Mouse (Mus musculus): ENCODE measurements at regions not wholly inside any gene's neighbourhood (a gene's known extent, or its start where the extent isn't known, plus 50 kb on each side); places are given as distances from the start of the nearest gene placed in this dataset.

- 71% methylated on average over 1 of the region's 1 CpGs for WGBS
- no peaks in the 10 kb centered on the region for H3K4me1 ChIP-seq (replicated peaks)
- H3K27me3 ChIP-seq (replicated peaks): no peaks in the 10 kb centered on the region
- ATAC-seq: no peak
- H3K4me3 ChIP-seq (replicated peaks): no peak overlapping the region
- H3K9ac ChIP-seq: no peak overlapping the region
- no peaks in the 10 kb centered on the region for H3K9me3 ChIP-seq
- no peak overlapping the region for H3K27ac ChIP-seq
- no peaks in the 10 kb centered on the region for H3K36me3 ChIP-seq
- H3K4me2 ChIP-seq (replicated peaks): no peak overlapping the region
Measured at GRCm38 (mm10) chr13:111031633-111032032, 223.2 kb upstream of the Actbl2 start.

DNA sequence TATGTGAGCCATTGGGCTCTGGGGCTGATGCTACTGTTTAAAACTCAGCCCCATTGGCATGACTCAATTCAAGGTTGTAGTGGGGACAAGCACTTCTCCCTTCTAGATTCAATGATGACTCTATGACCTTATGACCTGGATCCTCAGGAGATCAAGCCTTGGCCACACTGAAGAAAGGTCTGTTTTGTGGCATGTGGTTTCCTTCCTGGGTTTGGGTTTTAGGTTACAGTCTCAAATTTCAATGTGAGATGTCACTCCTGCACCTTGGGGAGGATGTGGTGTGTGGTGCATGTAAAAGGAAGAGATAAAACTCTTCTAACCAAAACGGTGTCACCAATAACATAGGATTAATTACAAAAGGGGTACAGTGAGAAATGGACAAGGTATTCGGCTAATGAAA is 211.2 kb upstream of the Actbl2 start:
- WGBS: 39% methylated on average over 2 of the region's 2 CpGs
- ATAC-seq: no peak
- no peak overlapping the region for H3K9ac ChIP-seq
- no peak overlapping the region for H3K27ac ChIP-seq
- H3K9me3 ChIP-seq: no peaks in the 10 kb centered on the region
- no peaks in the 10 kb centered on the region for H3K27me3 ChIP-seq (replicated peaks)
- no peaks in the 10 kb centered on the region; the same call in 1 of the 2 replicates for H3K4me1 ChIP-seq (replicated peaks)
- no peaks in the 10 kb centered on the region for H3K36me3 ChIP-seq
- H3K4me3 ChIP-seq (replicated peaks): no peak overlapping the region
- no peak overlapping the region for H3K4me2 ChIP-seq (replicated peaks)

- no peak overlapping the region for H3K4me2 ChIP-seq (replicated peaks)
- H3K36me3 ChIP-seq: no peaks in the 10 kb centered on the region
- peak; percentile 63; the same call in 1 of the 2 replicates for ATAC-seq
- H3K4me1 ChIP-seq (replicated peaks): no peaks in the 10 kb centered on the region; the same call in 1 of the 2 replicates
- no peak overlapping the region for H3K4me3 ChIP-seq (replicated peaks)
- H3K27ac ChIP-seq: no peak overlapping the region
- H3K9me3 ChIP-seq: no peaks in the 10 kb centered on the region
- no peaks in the 10 kb centered on the region for H3K27me3 ChIP-seq (replicated peaks)
- H3K9ac ChIP-seq: no peak overlapping the region
- 29% methylated on average over 10 of the region's 10 CpGs for WGBS
Measured at GRCm38 (mm10) chr13:111044328-111045002, 210.3 kb upstream of the Actbl2 start.

DNA sequence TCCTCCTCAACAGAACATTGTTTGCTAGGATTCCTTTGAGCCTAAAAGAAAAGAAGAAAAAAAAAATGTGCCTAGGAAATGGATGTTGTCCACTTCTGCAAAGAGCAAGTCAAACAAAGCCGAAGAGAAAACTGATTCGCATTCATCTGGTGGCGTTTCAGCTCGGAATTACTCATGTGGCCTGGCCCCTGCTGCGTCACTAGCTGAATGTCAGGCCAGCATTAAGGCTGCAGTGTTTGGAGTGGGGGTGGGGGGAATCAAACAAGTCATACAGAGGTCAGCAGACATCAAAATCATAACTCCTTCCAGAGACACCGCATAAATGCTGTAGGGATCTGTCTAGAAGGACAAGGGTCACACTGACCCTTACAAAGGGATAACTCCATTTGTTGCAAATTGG is 204.7 kb upstream of the Actbl2 start:
- Histone ChIP-seq H3K4me1 (replicated peaks) (no peaks in the 10 kb centered on the region), H3K4me3 (replicated peaks) (no peak overlapping the region), H3K4me2 (replicated peaks) (no peak overlapping the region), H3K27ac (no peak overlapping the region), H3K36me3 (no peaks in the 10 kb centered on the region), H3K9me3 (no peaks in the 10 kb centered on the region), H3K27me3 (replicated peaks) (no peaks in the 10 kb centered on the region), H3K9ac (no peak overlapping the region)
- no peak for ATAC-seq
- WGBS: 10% methylated on average over 6 of the region's 6 CpGs

- H3K27me3 ChIP-seq (replicated peaks): no peaks in the 10 kb centered on the region
- no peaks in the 10 kb centered on the region for H3K9me3 ChIP-seq
- no peak for ATAC-seq
- no peaks in the 10 kb centered on the region for H3K36me3 ChIP-seq
- no peak overlapping the region for H3K4me3 ChIP-seq (replicated peaks)
- 82% methylated on average over 2 of the region's 2 CpGs for WGBS
- no peaks in the 10 kb centered on the region for H3K4me1 ChIP-seq (replicated peaks)
- H3K27ac ChIP-seq: no peak overlapping the region
- no peak overlapping the region for H3K9ac ChIP-seq
- H3K4me2 ChIP-seq (replicated peaks): no peak overlapping the region
Measured at GRCm38 (mm10) chr13:111055817-111056216, 199.0 kb upstream of the Actbl2 start.

- H3K9ac ChIP-seq: no peak overlapping the region
- no peak for ATAC-seq
- H3K36me3 ChIP-seq: no peaks in the 10 kb centered on the region
- no peak overlapping the region for H3K27ac ChIP-seq
- H3K4me2 ChIP-seq (replicated peaks): no peak overlapping the region
- no peak overlapping the region for H3K4me3 ChIP-seq (replicated peaks)
- H3K27me3 ChIP-seq (replicated peaks): no peaks in the 10 kb centered on the region
- no peaks in the 10 kb centered on the region for H3K9me3 ChIP-seq
- 86% methylated on average over 2 of the region's 2 CpGs for WGBS
- H3K4me1 ChIP-seq (replicated peaks): no peaks in the 10 kb centered on the region
Measured at GRCm38 (mm10) chr13:111087753-111088152, 167.1 kb upstream of the Actbl2 start.

DNA sequence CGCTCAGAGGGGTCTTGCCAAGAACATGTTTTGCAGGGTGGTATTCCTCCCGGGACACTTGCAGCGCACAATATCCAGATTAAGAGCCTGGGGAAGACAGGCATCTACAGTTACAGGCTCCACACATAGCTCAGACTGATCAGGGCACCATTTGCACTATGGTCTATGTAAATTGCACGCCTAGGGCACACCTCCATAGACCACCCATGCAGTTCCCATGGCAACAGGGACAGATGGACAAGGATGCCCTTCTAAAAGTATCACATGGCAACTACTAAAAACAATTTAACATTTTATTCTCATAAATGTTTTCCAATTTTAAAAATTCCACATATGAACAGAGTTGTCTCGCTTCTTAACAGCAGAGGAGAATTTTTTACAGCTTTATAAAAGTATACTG is 158.7 kb upstream of the Actbl2 start:
- no peaks in the 10 kb centered on the region for H3K36me3 ChIP-seq
- no peak overlapping the region for H3K4me2 ChIP-seq (replicated peaks)
- 89% methylated on average over 5 of the region's 5 CpGs for WGBS
- H3K27me3 ChIP-seq (replicated peaks): no peaks in the 10 kb centered on the region
- no peak overlapping the region for H3K27ac ChIP-seq
- H3K4me3 ChIP-seq (replicated peaks): no peak overlapping the region
- H3K9me3 ChIP-seq: no peaks in the 10 kb centered on the region
- ATAC-seq: no peak
- no peaks in the 10 kb centered on the region for H3K4me1 ChIP-seq (replicated peaks)
- H3K9ac ChIP-seq: no peak overlapping the region

DNA sequence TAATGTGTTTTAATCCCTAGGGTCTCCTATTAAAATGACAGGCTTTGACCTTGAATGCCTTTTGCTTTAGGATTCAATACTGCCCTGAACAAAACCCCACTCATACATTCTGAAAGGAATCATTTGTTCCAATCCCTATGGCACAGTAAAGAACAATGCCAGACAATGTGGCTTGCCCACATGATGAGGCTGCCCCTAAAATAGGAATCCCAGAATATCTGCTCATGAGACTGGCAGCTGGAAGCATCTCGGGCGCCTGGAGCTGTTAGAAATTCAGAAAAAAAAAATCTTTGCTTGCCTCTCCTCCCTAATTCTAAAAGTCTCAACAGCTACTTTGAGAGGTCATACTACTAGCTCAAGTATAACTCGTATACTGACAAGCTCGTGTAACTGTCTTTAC is 157.5 kb upstream of the Actbl2 start:
- WGBS: 86% methylated on average over 4 of the region's 4 CpGs
- Histone ChIP-seq H3K4me3 (replicated peaks) (no peak overlapping the region), H3K9ac (no peak overlapping the region), H3K27me3 (replicated peaks) (no peaks in the 10 kb centered on the region), H3K27ac (no peak overlapping the region), H3K9me3 (no peaks in the 10 kb centered on the region), H3K4me2 (replicated peaks) (no peak overlapping the region), H3K4me1 (replicated peaks) (no peaks in the 10 kb centered on the region), H3K36me3 (no peaks in the 10 kb centered on the region)
- no peak for ATAC-seq

DNA sequence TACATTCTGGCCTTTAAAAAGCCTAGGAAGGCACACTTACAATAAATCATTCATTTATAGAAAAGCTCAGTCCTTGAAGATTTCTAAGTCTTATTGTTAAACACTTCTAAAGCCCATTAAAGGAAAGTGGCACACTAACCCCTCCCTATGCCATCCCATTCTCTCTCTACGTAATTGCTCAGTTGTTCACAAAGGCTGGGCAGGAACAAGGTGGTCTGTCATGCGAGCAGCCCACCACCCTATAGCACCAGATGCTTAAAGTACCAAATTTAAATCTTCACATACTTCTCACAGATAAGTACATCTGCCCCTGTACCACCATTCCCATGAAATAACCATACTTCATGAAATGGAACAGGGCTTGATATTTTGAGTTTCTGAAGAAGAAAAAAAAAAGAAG is 156.1 kb upstream of the Actbl2 start:
- no peak overlapping the region for H3K4me3 ChIP-seq (replicated peaks)
- H3K4me2 ChIP-seq (replicated peaks): no peak overlapping the region
- no peaks in the 10 kb centered on the region for H3K4me1 ChIP-seq (replicated peaks)
- no peak overlapping the region for H3K27ac ChIP-seq
- ATAC-seq: no peak
- H3K36me3 ChIP-seq: no peaks in the 10 kb centered on the region
- H3K9ac ChIP-seq: no peak overlapping the region
- H3K9me3 ChIP-seq: no peaks in the 10 kb centered on the region
- H3K27me3 ChIP-seq (replicated peaks): no peaks in the 10 kb centered on the region
- 85% methylated on average over 2 of the region's 2 CpGs for WGBS

GRCm38 (mm10) chr13:111099252-111099651 is 155.6 kb upstream of the Actbl2 start:
- Histone ChIP-seq H3K4me1 (replicated peaks) (no peaks in the 10 kb centered on the region), H3K36me3 (no peaks in the 10 kb centered on the region), H3K9ac (no peak overlapping the region), H3K27me3 (replicated peaks) (no peaks in the 10 kb centered on the region), H3K27ac (no peak overlapping the region), H3K9me3 (no peaks in the 10 kb centered on the region), H3K4me2 (replicated peaks) (no peak overlapping the region), H3K4me3 (replicated peaks) (no peak overlapping the region)
- 72% methylated on average over 6 of the region's 6 CpGs for WGBS
- ATAC-seq: no peak

- Histone ChIP-seq H3K27me3 (replicated peaks) (no peaks in the 10 kb centered on the region), H3K9me3 (no peaks in the 10 kb centered on the region), H3K9ac (no peak overlapping the region), H3K4me3 (replicated peaks) (no peak overlapping the region), H3K4me2 (replicated peaks) (no peak overlapping the region), H3K27ac (no peak overlapping the region), H3K36me3 (no peaks in the 10 kb centered on the region), H3K4me1 (replicated peaks) (no peaks in the 10 kb centered on the region)
- ATAC-seq: no peak
- 78% methylated on average over 1 of the region's 1 CpGs for WGBS
Measured at GRCm38 (mm10) chr13:111100448-111100847, 154.4 kb upstream of the Actbl2 start.

DNA sequence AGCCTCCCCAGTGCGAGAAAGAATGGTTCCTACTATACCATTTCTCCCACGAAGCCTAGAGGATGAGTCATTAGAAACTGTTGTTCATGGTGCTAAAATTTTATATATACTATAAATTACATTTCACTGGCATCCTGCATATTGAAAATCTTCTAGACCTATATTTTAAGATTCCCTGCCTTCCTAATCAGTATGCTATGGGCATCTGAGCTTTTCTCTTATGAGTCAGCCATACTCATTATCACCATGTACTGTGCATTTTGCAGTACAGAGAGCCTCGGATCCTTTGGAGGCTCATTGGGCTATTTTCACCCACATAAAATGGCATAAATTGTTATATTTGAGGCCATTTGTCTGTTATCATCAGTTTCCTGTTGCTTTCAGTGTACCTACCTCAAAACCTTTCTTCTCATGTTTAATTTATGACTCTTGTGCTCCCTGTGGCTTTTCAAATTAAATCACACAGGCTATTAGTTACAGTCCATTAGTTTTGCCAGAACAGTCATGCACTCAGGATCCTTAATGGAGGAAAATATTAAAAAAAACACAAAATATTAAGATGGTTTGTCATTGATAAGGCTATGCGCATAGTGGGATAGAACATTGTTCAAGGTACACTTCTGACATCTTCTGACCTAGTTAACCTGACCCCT is 150.1 kb upstream of the Actbl2 start:
- Histone ChIP-seq H3K27me3 (replicated peaks) (no peaks in the 10 kb centered on the region), H3K27ac (no peak overlapping the region), H3K36me3 (no peaks in the 10 kb centered on the region), H3K4me2 (replicated peaks) (no peak overlapping the region), H3K4me1 (replicated peaks) (no peaks in the 10 kb centered on the region), H3K9me3 (no peaks in the 10 kb centered on the region), H3K9ac (no peak overlapping the region), H3K4me3 (replicated peaks) (no peak overlapping the region)
- no peak for ATAC-seq
- WGBS: 91% methylated on average over 4 of the region's 4 CpGs

DNA sequence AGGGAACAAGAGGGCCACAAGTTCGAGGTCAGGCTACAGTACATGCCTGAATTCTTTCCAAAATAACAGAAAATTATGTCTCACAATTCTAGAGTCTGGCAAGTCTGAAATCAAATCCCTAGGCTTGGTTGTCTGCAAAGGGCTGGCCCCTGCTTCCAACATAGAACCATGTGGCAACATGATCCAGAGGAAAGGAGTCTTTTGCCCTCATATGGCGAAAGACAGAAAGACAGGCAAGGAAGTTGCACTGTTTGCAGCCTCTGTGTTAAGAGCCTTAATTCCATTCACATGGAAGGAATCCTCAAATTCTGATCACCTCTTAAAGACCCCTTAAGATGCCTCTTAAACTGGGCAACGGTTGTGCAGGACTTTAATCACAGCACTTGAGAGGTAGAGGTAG is 123.7 kb upstream of the Actbl2 start:
- no peak for ATAC-seq
- no peak overlapping the region for H3K9ac ChIP-seq
- H3K27me3 ChIP-seq (replicated peaks): no peaks in the 10 kb centered on the region
- no peaks in the 10 kb centered on the region for H3K4me1 ChIP-seq (replicated peaks)
- H3K27ac ChIP-seq: no peak overlapping the region
- 83% methylated on average over 3 of the region's 3 CpGs for WGBS
- no peaks in the 10 kb centered on the region for H3K9me3 ChIP-seq
- no peak overlapping the region for H3K4me2 ChIP-seq (replicated peaks)
- H3K4me3 ChIP-seq (replicated peaks): no peak overlapping the region
- no peaks in the 10 kb centered on the region for H3K36me3 ChIP-seq

Measured in intestine, embryonic 15.5 days (tissue).